Mouse (Mus musculus) myocyte (in vitro differentiated cells): ENCODE results near the gene Slc2a6.

Source experiments
- MAX ChIP-seq: IDR thresholded peaks from one replicate; pipeline ENCODE4 v1.6.1; 2011; ENCODE audit warnings: low read depth, mild to moderate bottlenecking, control low read depth
- MYOD1 ChIP-seq, 3 experiments: IDR thresholded peaks; one replicate each; pipeline ENCODE4 v1.6.1; 2011; ENCODE audit warnings: control low read depth in 2 of 3, low read depth in 2 of 3, mild to moderate bottlenecking in 2 of 3, moderate library complexity in 1 of 3; ENCODE audit not compliant: insufficient read length in 2 of 3, control insufficient read depth in 1 of 3
- MYOG ChIP-seq, 3 experiments: IDR thresholded peaks; one replicate each; pipeline ENCODE4 v1.6.1; 2011; ENCODE audit warnings: control low read depth in 2 of 3, low read depth in 2 of 3, mild to moderate bottlenecking in 2 of 3; ENCODE audit not compliant: insufficient read length in 2 of 3, control insufficient read depth in 1 of 3, insufficient read depth in 1 of 3
- POLR2A ChIP-seq: IDR thresholded peaks from one replicate; pipeline ENCODE4 v1.6.1; 2011; ENCODE audit warnings: low read depth, mild to moderate bottlenecking, control low read depth, moderate library complexity; ENCODE audit not compliant: insufficient read length
- POLR2AphosphoS2 ChIP-seq: IDR thresholded peaks from one replicate; pipeline ENCODE4 v1.6.1; 2011; ENCODE audit warnings: low read depth, control low read depth; ENCODE audit not compliant: insufficient read length
- REST ChIP-seq: IDR thresholded peaks from one replicate; pipeline ENCODE4 v1.6.1; 2011; ENCODE audit warnings: mild to moderate bottlenecking, control low read depth, moderate library complexity; ENCODE audit not compliant: insufficient read depth, insufficient read length
- TCF12 ChIP-seq: IDR thresholded peaks from one replicate; pipeline ENCODE4 v1.6.1; 2011; ENCODE audit warnings: mild to moderate bottlenecking, control low read depth; ENCODE audit not compliant: poor library complexity, insufficient read depth, severe bottlenecking
- USF1 ChIP-seq: IDR thresholded peaks from one replicate; pipeline ENCODE4 v1.6.1; 2011; ENCODE audit warnings: low read depth, mild to moderate bottlenecking, control low read depth, moderate library complexity

DNA sequence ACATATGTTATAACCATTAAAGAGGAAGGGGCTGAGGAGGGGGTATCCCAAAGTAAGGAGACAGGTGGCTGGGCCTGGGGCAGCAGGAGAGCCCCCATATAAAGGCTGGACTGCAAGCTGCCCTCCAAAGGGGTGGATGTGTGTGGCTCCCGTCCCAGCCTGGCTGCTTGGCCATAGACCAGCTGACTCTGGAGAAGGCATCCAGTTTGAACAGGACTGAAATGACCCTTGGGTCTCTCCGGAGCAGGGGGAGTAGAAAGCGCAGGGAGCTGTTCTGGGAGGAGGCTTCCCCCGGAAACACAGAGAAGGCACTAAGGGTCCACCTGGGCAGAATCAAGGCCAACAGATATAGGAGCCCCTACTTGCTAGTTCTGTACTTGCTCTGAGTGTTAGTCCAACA lies 47.0 kb upstream of the Slc2a6 start:
- no peak for TF ChIP-seq REST
- no peak for TF ChIP-seq POLR2A
- no peak for TF ChIP-seq MYOG (IDR thresholded peaks at IDR 0.05; ENCODE audit: control insufficient read depth in 1 of 3, insufficient read depth in 1 of 3, insufficient read length in 2 of 3, low read depth in 2 of 3)
- no peak for TF ChIP-seq USF1
- no peak for TF ChIP-seq TCF12
- TF ChIP-seq MYOD1 (IDR thresholded peaks at IDR 0.05; ENCODE audit: control insufficient read depth in 1 of 3, insufficient read length in 2 of 3, low read depth in 2 of 3): no peak
- no peak for TF ChIP-seq MAX
- TF ChIP-seq POLR2AphosphoS2: no peak
